Mouse (Mus musculus): ENCODE results near the gene Pdk2. TPM values are rescaled to one million over a fixed set of nuclear protein-coding genes. Genes with fewer than 3 reads are reported as not detected.

The Pdk2 gene
- polyA plus RNA-seq, 1 experiment from 2014 or later: 19.4 TPM

GRCm38 (mm10) chr11:95006038-95006437, 35.1 kb downstream of the Pdk2 start:
- peaks cover 48% of the 10 kb centered on the region for H3K4me1 ChIP-seq
- H3K27ac ChIP-seq: peak overlapping the region; percentile 80
- peaks cover 47% of the 10 kb centered on the region for H3K36me3 ChIP-seq (replicated peaks)
- no peaks in the 10 kb centered on the region for H3K9me3 ChIP-seq
- H3K27me3 ChIP-seq: no peaks in the 10 kb centered on the region
- no peak for ATAC-seq (ENCODE audit: low FRiP score)
- peak overlapping the region; percentile 65; the same call in 1 of the 2 replicates for H3K9ac ChIP-seq
- peak overlapping the region; percentile 71 for H3K4me2 ChIP-seq
- WGBS: 29% methylated on average over 4 of the region's 4 CpGs
- 0 out of 2 replicates have a peak overlapping the region, but pooled peaks have one; percentile 41 for H3K4me3 ChIP-seq (replicated peaks)

DNA sequence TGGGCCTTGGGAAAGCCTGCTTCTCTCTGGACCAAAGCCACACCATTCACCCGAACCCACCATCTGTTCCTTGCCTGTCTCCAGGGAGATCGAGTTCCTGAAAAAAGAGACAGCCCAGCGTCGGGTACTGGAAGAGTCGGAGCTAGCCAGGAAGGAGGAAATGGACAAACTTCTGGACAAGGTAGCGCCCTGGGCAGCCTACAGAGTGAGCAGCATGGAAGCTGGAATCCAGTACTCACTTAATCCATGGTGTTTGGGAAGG, 36.3 kb downstream of the Pdk2 start:
- Histone ChIP-seq H3K36me3 (replicated peaks) (peaks cover 58% of the 10 kb centered on the region), H3K9me3 (no peaks in the 10 kb centered on the region), H3K27me3 (no peaks in the 10 kb centered on the region), H3K4me3 (replicated peaks) (no peak overlapping the region), H3K4me2 (no peak overlapping the region), H3K9ac (no peak overlapping the region), H3K4me1 (peaks cover 56% of the 10 kb centered on the region), H3K27ac (0 out of 2 replicates have a peak overlapping the region, but pooled peaks have one; percentile 80)
- ATAC-seq (ENCODE audit: low FRiP score): no peak
- 72% methylated on average over 6 of the region's 6 CpGs for WGBS

DNA sequence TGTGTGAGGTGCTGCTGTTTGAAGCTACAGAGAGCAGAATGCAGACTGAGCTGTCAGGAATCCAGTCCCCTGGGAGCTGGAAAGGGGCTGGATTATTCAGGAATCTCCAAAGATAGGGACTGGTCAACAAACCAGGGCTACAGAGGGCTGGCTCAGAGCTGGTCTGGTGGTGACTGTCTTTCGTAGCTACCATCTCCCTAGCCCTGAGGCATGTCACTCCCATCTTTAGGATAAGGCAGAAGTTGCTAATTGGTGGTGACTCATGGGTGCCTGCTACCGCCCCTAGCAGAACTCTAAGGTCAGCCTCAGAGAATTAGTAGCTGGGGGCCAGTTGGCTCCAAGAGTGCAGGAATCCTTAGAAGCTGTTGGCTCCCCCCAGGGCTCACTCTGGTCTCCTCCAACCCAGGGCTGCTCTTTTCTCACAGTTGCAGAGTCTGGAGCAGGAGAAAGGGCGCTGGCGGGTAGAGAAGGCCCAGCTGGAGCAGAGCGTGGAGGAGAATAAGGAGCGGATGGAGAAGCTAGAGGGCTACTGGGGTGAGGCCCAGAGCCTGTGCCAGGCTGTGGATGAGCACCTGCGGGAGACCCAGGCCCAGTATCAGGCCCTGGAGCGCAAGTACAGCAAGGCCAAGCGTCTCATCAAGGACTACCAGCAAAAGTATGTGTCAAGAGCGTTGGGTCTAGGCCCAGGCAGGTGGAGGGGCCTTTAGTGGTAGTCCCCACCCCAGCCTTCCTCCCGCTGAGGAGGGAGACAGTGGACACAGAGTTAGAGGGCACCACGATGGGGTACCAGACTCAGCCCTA, 36.8 kb downstream of the Pdk2 start:
- Histone ChIP-seq H3K27me3 (no peaks in the 10 kb centered on the region), H3K27ac (0 out of 2 replicates have a peak overlapping the region, but pooled peaks have one; percentile 5), H3K36me3 (replicated peaks) (peaks cover 64% of the 10 kb centered on the region), H3K4me2 (no peak overlapping the region), H3K4me3 (replicated peaks) (no peak overlapping the region), H3K4me1 (peaks cover 53% of the 10 kb centered on the region), H3K9ac (no peak overlapping the region; the same call in 1 of the 2 replicates), H3K9me3 (no peaks in the 10 kb centered on the region)
- ATAC-seq (ENCODE audit: low FRiP score): no peak
- 89% methylated on average over 12 of the region's 12 CpGs for WGBS

DNA sequence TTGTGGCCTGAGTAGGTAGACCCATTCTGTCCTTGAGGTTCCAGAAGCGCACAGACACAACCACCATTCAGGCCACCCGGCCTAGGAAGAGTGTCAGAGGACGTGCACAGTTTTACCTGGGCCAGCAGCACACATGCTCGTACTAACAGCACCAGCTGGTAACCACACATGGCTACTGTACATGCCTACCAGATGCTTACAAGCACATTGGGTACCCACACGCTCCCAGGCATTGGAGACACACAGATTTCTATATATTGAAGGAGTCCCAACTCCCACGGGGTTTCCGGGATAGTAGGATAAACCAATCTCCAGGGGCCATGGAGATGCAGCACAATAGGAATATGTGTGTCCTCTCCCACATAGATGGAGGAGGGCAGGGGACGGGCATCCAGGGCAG, 38.4 kb downstream of the Pdk2 start:
- H3K27me3 ChIP-seq: no peaks in the 10 kb centered on the region
- no peak overlapping the region for H3K4me3 ChIP-seq (replicated peaks)
- no peaks in the 10 kb centered on the region for H3K9me3 ChIP-seq
- peaks cover 41% of the 10 kb centered on the region for H3K4me1 ChIP-seq
- H3K9ac ChIP-seq: no peak overlapping the region; the same call in 1 of the 2 replicates
- WGBS: 92% methylated on average over 8 of the region's 8 CpGs
- H3K36me3 ChIP-seq (replicated peaks): peaks cover 80% of the 10 kb centered on the region
- no peak overlapping the region for H3K4me2 ChIP-seq
- ATAC-seq (ENCODE audit: low FRiP score): no peak
- H3K27ac ChIP-seq: no peak overlapping the region

GRCm38 (mm10) chr11:95001584-95002347, 39.4 kb downstream of the Pdk2 start:
- no peak overlapping the region for H3K4me2 ChIP-seq
- H3K9me3 ChIP-seq: no peaks in the 10 kb centered on the region
- H3K27me3 ChIP-seq: no peaks in the 10 kb centered on the region
- no peak overlapping the region for H3K4me3 ChIP-seq (replicated peaks)
- H3K27ac ChIP-seq: no peak overlapping the region
- H3K9ac ChIP-seq: no peak overlapping the region
- H3K4me1 ChIP-seq: peaks cover 36% of the 10 kb centered on the region
- H3K36me3 ChIP-seq (replicated peaks): peaks cover 89% of the 10 kb centered on the region
- no peak for ATAC-seq (ENCODE audit: low FRiP score)
- 87% methylated on average over 21 of the region's 21 CpGs for WGBS

- Histone ChIP-seq H3K4me1 (peaks cover 37% of the 10 kb centered on the region), H3K9ac (peak overlapping the region; percentile 14; the same call in 1 of the 2 replicates), H3K36me3 (replicated peaks) (peaks cover 96% of the 10 kb centered on the region), H3K4me3 (replicated peaks) (no peak overlapping the region), H3K27ac (peak overlapping the region; percentile 83), H3K9me3 (no peaks in the 10 kb centered on the region), H3K4me2 (peak overlapping the region; percentile 22; the same call in 1 of the 2 replicates), H3K27me3 (no peaks in the 10 kb centered on the region)
- peak; percentile 82 for ATAC-seq (ENCODE audit: low FRiP score)
- WGBS: 2% methylated on average over 8 of the region's 8 CpGs
Measured at GRCm38 (mm10) chr11:95001058-95001457, 40.1 kb downstream of the Pdk2 start.

DNA sequence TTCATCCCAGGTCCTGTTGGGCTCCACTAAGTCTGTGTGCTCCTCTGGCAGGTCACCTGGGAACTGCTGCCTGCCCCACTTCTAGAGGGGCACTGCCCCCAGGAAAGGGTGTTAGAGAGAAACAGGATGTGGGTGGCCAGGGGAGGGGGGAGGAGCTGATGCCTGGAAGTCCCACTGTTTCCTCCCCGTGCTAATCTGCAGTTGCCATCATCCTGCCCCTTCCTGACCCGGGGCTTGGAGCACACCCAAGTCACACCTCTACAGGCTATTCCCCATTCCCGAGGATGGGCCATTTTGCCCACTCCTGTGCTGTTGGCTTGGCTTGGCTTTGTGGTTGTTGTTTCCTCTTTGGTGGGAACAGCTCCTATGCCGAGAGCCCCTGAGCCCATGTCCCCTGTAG, 40.6 kb downstream of the Pdk2 start:
- Histone ChIP-seq H3K4me3 (replicated peaks) (no peak overlapping the region), H3K27me3 (no peaks in the 10 kb centered on the region), H3K27ac (peak overlapping the region; percentile 83), H3K9me3 (no peaks in the 10 kb centered on the region), H3K4me1 (peaks cover 37% of the 10 kb centered on the region), H3K36me3 (replicated peaks) (peaks cover 94% of the 10 kb centered on the region), H3K9ac (peak overlapping the region; percentile 14; the same call in 1 of the 2 replicates), H3K4me2 (peak overlapping the region; percentile 15)
- ATAC-seq (ENCODE audit: low FRiP score): no peak
- 62% methylated on average over 4 of the region's 4 CpGs for WGBS

DNA sequence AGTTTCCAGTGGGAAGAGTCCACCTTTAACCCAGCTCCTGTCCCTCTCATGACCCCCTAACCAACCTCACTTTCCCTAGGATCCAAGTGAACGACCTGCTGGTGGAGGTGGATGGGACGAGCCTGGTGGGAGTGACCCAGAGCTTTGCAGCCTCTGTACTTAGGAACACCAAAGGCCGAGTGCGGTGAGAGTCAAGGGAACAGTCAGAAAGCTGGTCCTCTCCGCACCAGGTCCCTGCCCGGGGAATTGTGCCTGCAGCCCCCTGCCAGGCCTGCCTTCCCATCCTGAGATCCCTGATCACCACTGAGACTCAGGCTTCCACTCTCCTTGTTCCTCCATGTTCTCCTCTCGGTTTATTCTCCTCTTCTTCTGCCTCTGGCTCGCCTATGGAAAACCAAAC, 41.0 kb downstream of the Pdk2 start:
- no peak for ATAC-seq (ENCODE audit: low FRiP score)
- no peaks in the 10 kb centered on the region for H3K27me3 ChIP-seq
- peaks cover 39% of the 10 kb centered on the region for H3K4me1 ChIP-seq
- H3K4me3 ChIP-seq (replicated peaks): no peak overlapping the region
- peaks cover 89% of the 10 kb centered on the region for H3K36me3 ChIP-seq (replicated peaks)
- 76% methylated on average over 8 of the region's 8 CpGs for WGBS
- H3K27ac ChIP-seq: peak overlapping the region; percentile 83
- peak overlapping the region; percentile 15 for H3K4me2 ChIP-seq
- no peaks in the 10 kb centered on the region for H3K9me3 ChIP-seq
- H3K9ac ChIP-seq: no peak overlapping the region

DNA sequence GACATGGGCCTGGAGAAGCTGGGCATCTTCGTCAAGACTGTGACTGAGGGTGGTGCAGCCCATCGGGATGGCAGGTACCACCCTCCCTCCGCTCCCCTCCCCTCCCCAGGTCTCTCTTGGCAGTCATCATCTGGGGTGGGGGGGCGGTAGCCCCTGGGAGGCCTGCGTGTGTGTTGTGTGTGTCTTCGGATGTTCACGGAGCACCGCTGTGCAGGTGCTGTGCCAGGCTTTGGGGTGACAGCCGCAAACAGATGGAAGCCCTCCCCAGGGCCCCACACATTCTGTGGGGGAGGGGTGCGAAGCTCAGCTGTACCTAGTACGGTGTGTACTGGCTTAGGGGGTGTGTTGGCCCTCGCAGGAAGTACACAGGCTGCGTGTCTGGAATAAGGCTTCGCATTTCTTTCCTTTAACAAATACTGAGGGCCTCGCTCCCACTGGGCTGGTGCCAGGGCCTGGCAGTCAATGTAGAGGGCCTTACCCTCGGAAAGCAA, 43.1 kb downstream of the Pdk2 start:
- 79% methylated on average over 16 of the region's 16 CpGs for WGBS
- Histone ChIP-seq H3K27ac (0 out of 2 replicates have a peak overlapping the region, but pooled peaks have one; percentile 37), H3K4me1 (peaks cover 60% of the 10 kb centered on the region), H3K27me3 (no peaks in the 10 kb centered on the region), H3K36me3 (replicated peaks) (peaks cover 69% of the 10 kb centered on the region), H3K4me3 (replicated peaks) (no peak overlapping the region), H3K9me3 (no peaks in the 10 kb centered on the region), H3K4me2 (no peak overlapping the region), H3K9ac (no peak overlapping the region)
- ATAC-seq (ENCODE audit: low FRiP score): no peak

GRCm38 (mm10) chr11:94997596-94997995, 43.6 kb downstream of the Pdk2 start:
- Histone ChIP-seq H3K36me3 (replicated peaks) (peaks cover 64% of the 10 kb centered on the region), H3K9ac (no peak overlapping the region), H3K4me3 (replicated peaks) (no peak overlapping the region), H3K27ac (0 out of 2 replicates have a peak overlapping the region, but pooled peaks have one; percentile 37), H3K4me1 (peaks cover 65% of the 10 kb centered on the region), H3K27me3 (no peaks in the 10 kb centered on the region), H3K9me3 (no peaks in the 10 kb centered on the region), H3K4me2 (no peak overlapping the region)
- no peak for ATAC-seq (ENCODE audit: low FRiP score)
- 84% methylated on average over 5 of the region's 5 CpGs for WGBS

DNA sequence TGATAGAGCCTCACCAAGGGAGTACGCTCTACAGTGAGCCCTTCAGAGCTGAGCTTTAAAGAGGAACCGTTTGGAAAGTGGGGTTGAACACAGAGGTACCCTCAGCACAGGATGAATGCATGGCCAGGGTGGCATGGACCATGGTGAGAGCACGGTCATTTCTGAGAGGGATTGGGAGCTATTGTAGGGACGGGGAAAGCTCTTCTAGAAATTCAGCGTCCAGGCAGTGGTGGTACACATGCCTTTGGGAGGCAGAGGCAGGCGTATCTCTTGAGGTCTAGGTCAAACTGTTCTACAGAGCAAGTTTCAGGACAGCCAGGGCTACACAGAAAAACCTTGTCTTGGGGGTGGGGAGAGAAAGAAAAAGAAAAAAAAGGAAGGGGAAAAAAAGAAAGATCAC, 44.2 kb downstream of the Pdk2 start:
- H3K9me3 ChIP-seq: no peaks in the 10 kb centered on the region
- no peak overlapping the region for H3K9ac ChIP-seq
- ATAC-seq (ENCODE audit: low FRiP score): no peak
- H3K27ac ChIP-seq: no peak overlapping the region
- 92% methylated on average over 6 of the region's 6 CpGs for WGBS
- no peak overlapping the region for H3K4me3 ChIP-seq (replicated peaks)
- peaks cover 58% of the 10 kb centered on the region for H3K36me3 ChIP-seq (replicated peaks)
- H3K4me2 ChIP-seq: no peak overlapping the region
- no peaks in the 10 kb centered on the region for H3K27me3 ChIP-seq
- peaks cover 70% of the 10 kb centered on the region for H3K4me1 ChIP-seq

- H3K4me3 ChIP-seq (replicated peaks): no peak overlapping the region
- 0 out of 2 replicates have a peak overlapping the region, but pooled peaks have one; percentile 2 for H3K27ac ChIP-seq
- H3K9me3 ChIP-seq: no peaks in the 10 kb centered on the region
- WGBS: 87% methylated on average over 8 of the region's 8 CpGs
- peaks cover 66% of the 10 kb centered on the region for H3K4me1 ChIP-seq
- peaks cover 51% of the 10 kb centered on the region for H3K36me3 ChIP-seq (replicated peaks)
- no peak for ATAC-seq (ENCODE audit: low FRiP score)
- H3K9ac ChIP-seq: no peak overlapping the region
- peak overlapping the region; percentile 97; the same call in 1 of the 2 replicates for H3K4me2 ChIP-seq
- no peaks in the 10 kb centered on the region for H3K27me3 ChIP-seq
Measured at GRCm38 (mm10) chr11:94996101-94996500, 45.1 kb downstream of the Pdk2 start.
